Mouse (Mus musculus) embryonic facial prominence, embryonic 14.5 days (tissue): ENCODE results near the gene Kif26a. TPM values are rescaled to one million over a fixed set of nuclear protein-coding genes. Genes with fewer than 3 reads are reported as not detected.

Experiments
- ATAC-seq: fragments of 200-750 bp; cut with Nextera tagmentation; 2 replicates; pipeline ENCODE4 v1.8.0; 2017; ENCODE audit warnings: low read depth, moderate number of reproducible peaks, moderate TSS enrichment
- DNase-seq: peaks from one replicate; pipeline ENCODE4 v3.0.0-alpha.2; 2015; ENCODE audit warnings: low spot score
- H3K27ac ChIP-seq: fragments of 300-500 bp; sonication (generic); replicated peaks from 2 replicates; pipeline ENCODE4 v1.5.1; 2014; ENCODE audit warnings: low read depth, mild to moderate bottlenecking, low read length, moderate library complexity
- H3K27me3 ChIP-seq: fragments of 300-500 bp; sonication (generic); replicated peaks from 2 replicates; pipeline ENCODE4 v1.6.1; 2014; ENCODE audit warnings: low read length; ENCODE audit not compliant: control insufficient read depth, insufficient read depth
- H3K36me3 ChIP-seq: fragments of 300-500 bp; sonication (generic); 2 replicates; pipeline ENCODE4 v1.6.1; 2014; ENCODE audit warnings: low read length, mixed read lengths; ENCODE audit not compliant: control insufficient read depth, insufficient read depth
- H3K4me1 ChIP-seq: fragments of 300-500 bp; sonication (generic); 2 replicates; pipeline ENCODE4 v1.6.1; 2014; ENCODE audit warnings: antibody characterized with exemption, low read length; ENCODE audit not compliant: control insufficient read depth, insufficient read depth
- H3K4me2 ChIP-seq: fragments of 300-500 bp; sonication (generic); 2 replicates; pipeline ENCODE4 v1.6.1; 2014; ENCODE audit warnings: low read depth, mild to moderate bottlenecking, low read length, moderate library complexity, mixed read lengths
- H3K4me3 ChIP-seq: fragments of 300-500 bp; sonication (generic); 2 replicates; pipeline ENCODE4 v1.5.1; 2014; ENCODE audit warnings: low read depth, mild to moderate bottlenecking, low read length
- H3K9ac ChIP-seq: fragments of 300-500 bp; sonication (generic); 2 replicates; pipeline ENCODE4 v1.6.1; 2014; ENCODE audit warnings: low read depth, mild to moderate bottlenecking, low read length, moderate library complexity, mixed read lengths
- H3K9me3 ChIP-seq: fragments of 300-500 bp; sonication (generic); 2 replicates; pipeline ENCODE4 v1.6.1; 2016; ENCODE audit warnings: low read length; ENCODE audit not compliant: control insufficient read depth
- WGBS: fragments of 180-500 bp; shearing (Covaris S2); extraction: QIAGEN DNeasy Blood & Tissue Kit; methylation state at CpG from one replicate; pipeline ENCODE4 v1.1.7; 2014; 5-methylcytosine and 5-hydroxymethylcytosine counted together
- microRNA counts: library from miRNA; unstranded; fragments of <30 nt; microRNA quantifications from one replicate; lab custom pipeline; 2017
- microRNA-seq: library from miRNA; unstranded; fragments of <30 nt; microRNA quantifications from one replicate; pipeline ENCODE4, GENCODE M21; 2016; ENCODE audit warnings: borderline number of aligned reads
- polyA plus RNA-seq: library from polyadenylated mRNA; unstranded; fragments of >200 nt; fragmentation: Nextera tagmentation; extraction: Ambion mirVana; gene quantifications from 2 replicates; pipeline ENCODE4 v1.2.1, GENCODE M21; 2014

The Kif26a gene
- polyA plus RNA-seq, 1 experiment from 2014 or later, result 4.0 TPM

DNA sequence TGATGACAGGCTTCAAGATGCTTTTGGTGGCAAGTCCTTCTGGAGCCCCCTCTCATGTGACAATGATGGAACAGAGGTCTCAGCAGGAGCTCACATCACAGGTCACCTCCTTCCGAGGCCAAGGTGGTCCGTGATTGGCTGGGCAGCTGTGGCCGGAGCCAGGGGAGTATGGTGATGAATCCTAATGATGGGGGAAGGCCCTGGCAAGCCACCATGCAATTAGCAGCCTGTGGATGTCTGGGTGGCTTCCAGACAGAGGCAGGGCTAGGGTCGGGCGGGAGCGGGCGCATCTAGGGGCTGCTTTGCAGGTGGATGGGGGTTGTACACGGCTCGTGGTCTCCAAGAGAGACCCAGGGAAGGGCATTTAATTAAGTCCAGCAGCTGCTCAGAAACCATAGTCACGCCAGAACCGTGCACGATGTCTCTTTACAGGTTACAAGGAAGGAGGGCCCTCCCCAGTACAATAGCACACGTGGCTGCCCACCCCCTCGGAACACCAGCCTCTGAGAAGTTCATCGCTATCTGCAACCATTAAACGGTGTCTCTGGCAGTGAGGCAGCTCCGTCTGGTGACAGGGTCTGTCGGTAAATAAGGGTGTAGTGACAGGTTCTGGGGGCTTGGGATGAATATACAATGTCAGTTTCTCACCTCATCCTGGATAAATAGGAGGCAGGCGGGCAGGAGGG, 75.9 kb downstream of the Kif26a start:
- no peaks in the 10 kb centered on the region for H3K27me3 ChIP-seq
- H3K9me3 ChIP-seq, result no peaks in the 10 kb centered on the region
- H3K4me2 ChIP-seq, result no peak overlapping the region
- no peak overlapping the region for H3K4me3 ChIP-seq
- no peaks in the 10 kb centered on the region for H3K36me3 ChIP-seq
- WGBS, result 34% methylated on average over 18 of the region's 19 CpGs
- ATAC-seq (peak; percentile 55; the same call in 1 of the 2 replicates), DNase-seq (no peak)
- H3K9ac ChIP-seq, result no peak overlapping the region
- H3K27ac ChIP-seq, result no peak overlapping the region
- 0 out of 2 replicates have a peak, but pooled peaks cover 3% of the 10 kb centered on the region for H3K4me1 ChIP-seq

- ATAC-seq (no peak), DNase-seq (no peak)
- no peaks in the 10 kb centered on the region for H3K36me3 ChIP-seq
- H3K4me3 ChIP-seq, result no peak overlapping the region
- no peak overlapping the region for H3K9ac ChIP-seq
- H3K9me3 ChIP-seq, result no peaks in the 10 kb centered on the region
- H3K4me2 ChIP-seq, result no peak overlapping the region
- 0 out of 2 replicates have a peak, but pooled peaks cover 3% of the 10 kb centered on the region for H3K4me1 ChIP-seq
- H3K27ac ChIP-seq, result no peak overlapping the region
- no peaks in the 10 kb centered on the region for H3K27me3 ChIP-seq
- 56% methylated on average over 13 of the region's 13 CpGs for WGBS
These were observed 77.8 kb downstream of the Kif26a start for GRCm38 (mm10) chr12:112223721-112224337.

DNA sequence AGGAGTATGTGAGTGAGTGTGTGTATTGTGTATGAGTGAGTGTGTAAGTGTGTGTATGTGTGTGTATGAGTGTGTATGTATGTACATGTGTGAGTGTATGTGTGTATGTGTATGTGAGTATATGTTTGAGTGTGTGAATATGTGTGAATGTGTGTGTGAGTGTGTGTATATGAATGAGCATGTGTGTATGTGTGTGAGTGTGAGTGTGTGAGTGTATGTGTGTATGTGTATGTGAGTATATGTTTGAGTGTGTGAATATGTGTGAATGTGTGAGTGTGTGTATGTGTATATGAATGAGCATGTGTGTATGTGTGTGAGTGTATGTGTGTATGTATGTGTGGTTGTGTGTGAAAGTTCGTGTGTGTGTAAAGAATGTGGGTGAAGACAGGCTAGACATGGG, 80.2 kb downstream of the Kif26a start:
- DNase-seq (no peak), ATAC-seq (no peak)
- Histone ChIP-seq H3K9ac (no peak overlapping the region), H3K27ac (no peak overlapping the region), H3K27me3 (no peaks in the 10 kb centered on the region), H3K4me2 (no peak overlapping the region), H3K36me3 (no peaks in the 10 kb centered on the region), H3K4me1 (0 out of 2 replicates have a peak, but pooled peaks cover 3% of the 10 kb centered on the region), H3K9me3 (no peaks in the 10 kb centered on the region), H3K4me3 (no peak overlapping the region)
- WGBS, result 76% methylated on average over 1 of the region's 1 CpGs

GRCm38 (mm10) chr12:112226656-112227055, 80.6 kb downstream of the Kif26a start:
- no peak overlapping the region for H3K4me2 ChIP-seq
- H3K9ac ChIP-seq, result no peak overlapping the region
- no peaks in the 10 kb centered on the region for H3K36me3 ChIP-seq
- no peak overlapping the region for H3K27ac ChIP-seq
- H3K27me3 ChIP-seq, result no peaks in the 10 kb centered on the region
- H3K4me1 ChIP-seq, result 0 out of 2 replicates have a peak, but pooled peaks cover 2% of the 10 kb centered on the region
- no peak overlapping the region for H3K4me3 ChIP-seq
- 99% methylated on average over 2 of the region's 2 CpGs for WGBS
- no peaks in the 10 kb centered on the region for H3K9me3 ChIP-seq
- DNase-seq (no peak), ATAC-seq (no peak)

GRCm38 (mm10) chr12:112229084-112229483, 83.1 kb downstream of the Kif26a start:
- H3K27ac ChIP-seq, result no peak overlapping the region
- H3K4me3 ChIP-seq, result no peak overlapping the region
- WGBS, result 52% methylated on average over 10 of the region's 10 CpGs
- H3K4me2 ChIP-seq, result no peak overlapping the region
- no peaks in the 10 kb centered on the region for H3K27me3 ChIP-seq
- H3K4me1 ChIP-seq, result no peaks in the 10 kb centered on the region
- no peak overlapping the region for H3K9ac ChIP-seq
- H3K36me3 ChIP-seq, result no peaks in the 10 kb centered on the region
- DNase-seq (no peak), ATAC-seq (no peak)
- H3K9me3 ChIP-seq, result no peaks in the 10 kb centered on the region

- no peak overlapping the region for H3K4me2 ChIP-seq
- no peak overlapping the region for H3K27ac ChIP-seq
- H3K36me3 ChIP-seq, result no peaks in the 10 kb centered on the region
- H3K9ac ChIP-seq, result no peak overlapping the region
- no peaks in the 10 kb centered on the region for H3K27me3 ChIP-seq
- DNase-seq (no peak), ATAC-seq (no peak)
- no peaks in the 10 kb centered on the region for H3K9me3 ChIP-seq
- WGBS, result 63% methylated on average over 2 of the region's 2 CpGs
- H3K4me1 ChIP-seq, result no peaks in the 10 kb centered on the region
- no peak overlapping the region for H3K4me3 ChIP-seq
These were observed 84.2 kb downstream of the Kif26a start for GRCm38 (mm10) chr12:112230196-112230595.

MicroRNAs encoded within 50 kb of the gene (microRNA counts, 519-probe panel; counts per million panel counts)
- 3,834 counts per million, percentile 88 among the panel's probes with 10 or more counts for microRNA mmu-miR-203 (lab: Ali Mortazavi, UCI)

Small RNA genes lying within 50 kb of the gene (microRNA-seq; reads per million reads assigned to microRNA genes)
- gene Mir203, result 38,999 reads per million, percentile 99 among the genes with 10 or more reads in this experiment
- not detected for gene Mir3073a
- gene Mir3073b, result not detected

Other genes with a start within 250 kb of the Kif26a start
- gene Ppp1r13b, start 238.1 kb upstream of the Kif26a start, polyA plus RNA-seq, result 15.3 and 17.2 TPM in 2 replicates
- gene Atp5mpl, start 179.2 kb upstream of the Kif26a start, polyA plus RNA-seq, result 670 and 799 TPM in 2 replicates
- 0.21 and 0.34 TPM in 2 replicates for gene Tdrd9, start 174.6 kb upstream of the Kif26a start, polyA plus RNA-seq
- not detected in 2 replicates for gene Rd3l, start 164.9 kb upstream of the Kif26a start, polyA plus RNA-seq
- gene Aspg, start 39.5 kb upstream of the Kif26a start, polyA plus RNA-seq, result 1.4 and 2.6 TPM in 2 replicates